Mouse (Mus musculus): ENCODE measurements around the gene Adig.

- TF ChIP-seq CTCF (conservative IDR thresholded peaks at IDR 0.05 in 1 of 2, IDR thresholded peaks at IDR 0.05 in 1 of 2; ENCODE audit: low read depth in 2 of 2, low read length in 2 of 2), result no peak
- no peak for TF ChIP-seq USF1 (IDR thresholded peaks at IDR 0.05; ENCODE audit: low read depth, low read length)
- TF ChIP-seq POLR2A (IDR thresholded peaks at IDR 0.05; ENCODE audit: low read depth, low read length), result no peak
- no peak for TF ChIP-seq ZC3H11A (IDR thresholded peaks at IDR 0.05; ENCODE audit: low read depth, low read length)
- TF ChIP-seq ZNF384 (IDR thresholded peaks at IDR 0.05; ENCODE audit: low read depth, low read length), result no peak
Observed at GRCm38 (mm10) chr2:158524129-158524860, 21.9 kb downstream of the Adig start.

All from CH12.LX (cell line).